Mouse (Mus musculus): ENCODE data around the gene R3hdm4.
A peak's percentile ranks its signal among the peaks of the same experiment; 100 is the strongest.
"Not testable (repeated sequence)": the region's sequence is repeated elsewhere in the genome, so short reads cannot be mapped to it uniquely, and the experiment has no call there.

DNA sequence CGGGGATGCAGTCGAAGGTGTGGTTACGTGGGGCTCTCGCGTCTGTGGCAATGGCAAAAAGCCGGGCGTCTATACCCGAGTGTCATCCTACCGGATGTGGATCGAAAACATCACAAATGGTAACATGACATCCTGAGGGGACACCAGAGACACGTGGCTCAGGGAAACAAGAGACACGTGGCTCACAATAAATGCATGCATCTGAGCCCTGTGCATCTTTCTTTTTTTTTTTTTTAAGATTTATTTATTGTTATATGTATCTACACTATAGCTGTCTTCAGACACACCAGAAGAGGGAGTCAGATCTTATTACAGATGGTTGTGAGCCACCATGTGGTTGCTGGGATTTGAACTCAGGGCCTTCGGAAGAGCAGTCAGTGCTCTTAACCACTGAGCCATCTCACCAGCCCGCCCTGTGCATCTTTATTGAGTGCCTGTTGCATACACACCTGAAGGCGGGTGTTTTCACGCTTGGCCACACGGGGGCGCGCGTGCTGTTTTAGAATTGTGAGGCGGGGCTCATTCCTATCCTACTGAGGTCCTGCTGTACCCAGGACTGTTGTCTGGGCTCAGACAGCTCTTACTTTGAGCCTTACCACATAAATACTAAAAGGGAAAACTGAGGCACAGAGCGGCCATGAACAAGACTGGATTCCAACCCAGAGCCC is 28.4 kb downstream of the R3hdm4 start:
- peak; percentile 65 for TF ChIP-seq CTCF (IDR thresholded peaks at IDR 0.05; ENCODE audit: insufficient read depth, low read length)
- not testable (repeated sequence) for TF ChIP-seq POLR2A (IDR thresholded peaks at IDR 0.05; ENCODE audit: borderline replicate concordance, extremely low read depth, low read depth, low read length)
